Mouse (Mus musculus) intestine, postnatal 0 days (tissue): ENCODE results near the gene Prom1. TPM values are rescaled to one million over a fixed set of nuclear protein-coding genes. Genes with fewer than 3 reads are reported as not detected.

Experiments used
- ATAC-seq: fragments of 200-750 bp; cut with Nextera tagmentation; 2 replicates; pipeline ENCODE4 v1.8.0; 2017; ENCODE audit warnings: mild to moderate bottlenecking, moderate TSS enrichment, moderate library complexity
- H3K27ac ChIP-seq: fragments of 300-500 bp; sonication (generic); 2 replicates; pipeline ENCODE4 v1.5.1; 2014; ENCODE audit warnings: mild to moderate bottlenecking, low read depth, low read length, moderate library complexity
- H3K27me3 ChIP-seq: fragments of 300-500 bp; sonication (generic); replicated peaks from 2 replicates; pipeline ENCODE4 v1.6.1; 2014; ENCODE audit warnings: low read length, mixed read lengths; ENCODE audit not compliant: control insufficient read depth, insufficient read depth
- H3K36me3 ChIP-seq: fragments of 300-500 bp; sonication (generic); 2 replicates; pipeline ENCODE4 v1.6.1; 2014; ENCODE audit warnings: mild to moderate bottlenecking, moderate library complexity; ENCODE audit not compliant: control insufficient read depth, insufficient read depth
- H3K4me1 ChIP-seq: fragments of 300-500 bp; sonication (generic); replicated peaks from 2 replicates; pipeline ENCODE4 v1.6.1; 2014; ENCODE audit warnings: antibody characterized with exemption, low read length, mixed read lengths; ENCODE audit not compliant: control insufficient read depth, insufficient read depth
- H3K4me2 ChIP-seq: fragments of 300-500 bp; sonication (generic); replicated peaks from 2 replicates; pipeline ENCODE4 v1.6.1; 2014; ENCODE audit warnings: low read depth, mild to moderate bottlenecking, moderate library complexity
- H3K4me3 ChIP-seq: fragments of 300-500 bp; sonication (generic); 2 replicates; pipeline ENCODE4 v1.5.1; 2014; ENCODE audit warnings: low read depth, low read length
- H3K9ac ChIP-seq: fragments of 300-500 bp; sonication (generic); 2 replicates; pipeline ENCODE4 v1.6.1; 2014; ENCODE audit warnings: mild to moderate bottlenecking, low read depth, low read length
- H3K9me3 ChIP-seq: fragments of 300-500 bp; sonication (generic); 2 replicates; pipeline ENCODE4 v1.6.1; 2016; ENCODE audit warnings: mixed run types; ENCODE audit not compliant: control insufficient read depth
- CTCF ChIP-seq: sonication (generic); IDR thresholded peaks from 2 replicates; pipeline ENCODE4 v1.5.1; 2016; ENCODE audit warnings: low read depth, mild to moderate bottlenecking, control low read depth, antibody characterized with exemption, moderate library complexity
- WGBS: fragments of 180-500 bp; shearing (Covaris S2); extraction: QIAGEN DNeasy Blood & Tissue Kit; methylation state at CpG from one replicate; pipeline ENCODE4 v1.1.7; 2014; 5-methylcytosine and 5-hydroxymethylcytosine counted together
- polyA plus RNA-seq: library from polyadenylated mRNA; unstranded; fragments of >200 nt; fragmentation: Nextera tagmentation; extraction: Ambion mirVana; gene quantifications from 2 replicates; pipeline ENCODE4 v1.2.1, GENCODE M21; 2015

The Prom1 gene
- polyA plus RNA-seq, 1 experiment from 2014 or later = 14.0 TPM

DNA sequence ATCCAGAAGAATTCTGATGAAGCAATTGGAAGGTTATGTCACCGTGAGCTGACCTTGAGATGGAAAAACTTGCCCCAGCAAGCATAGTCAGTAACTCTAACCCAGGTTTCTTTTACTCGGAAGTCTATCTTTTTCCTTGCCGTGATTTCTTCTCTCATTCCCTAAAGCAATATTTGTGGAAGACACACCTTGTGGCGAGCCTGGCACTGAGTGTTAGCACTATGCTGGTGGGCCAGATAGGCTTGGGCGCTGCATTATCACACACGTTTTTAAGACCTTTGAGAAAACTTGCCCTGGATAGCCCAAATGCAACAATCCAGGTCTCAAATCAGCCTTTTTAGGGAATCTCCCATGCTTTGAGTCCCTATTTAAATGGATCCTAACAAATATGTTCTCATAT, 127.7 kb downstream of the Prom1 start:
- Histone ChIP-seq H3K9me3 (no peaks in the 10 kb centered on the region), H3K27me3 (no peaks in the 10 kb centered on the region), H3K9ac (no peak overlapping the region), H3K4me3 (no peak overlapping the region), H3K27ac (no peak overlapping the region), H3K4me1 (peaks cover 5% of the 10 kb centered on the region), H3K4me2 (no peak overlapping the region), H3K36me3 (no peaks in the 10 kb centered on the region)
- ATAC-seq = no peak
- TF ChIP-seq CTCF = no peak
- 58% methylated on average over 6 of the region's 6 CpGs for WGBS

DNA sequence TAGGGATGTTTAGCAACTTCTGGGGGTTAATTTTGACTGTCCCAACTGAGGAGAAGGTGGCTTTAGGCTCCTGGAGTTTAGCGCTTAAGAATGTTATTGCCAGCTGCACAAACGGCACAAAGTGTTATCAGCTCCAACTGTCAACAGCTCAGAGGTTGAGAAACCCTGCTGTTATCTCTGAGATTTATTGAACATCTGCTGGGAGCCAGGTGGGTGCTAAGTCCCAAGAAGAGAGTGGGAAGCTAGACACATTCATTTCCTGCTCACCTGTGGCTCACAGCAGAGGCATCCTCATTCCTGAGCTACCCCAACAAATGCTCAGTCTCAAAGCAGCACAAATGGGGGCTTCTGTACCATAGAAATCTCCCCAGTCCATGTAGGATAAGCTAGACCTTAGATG, 130.7 kb downstream of the Prom1 start:
- peaks cover 5% of the 10 kb centered on the region for H3K4me1 ChIP-seq

DNA sequence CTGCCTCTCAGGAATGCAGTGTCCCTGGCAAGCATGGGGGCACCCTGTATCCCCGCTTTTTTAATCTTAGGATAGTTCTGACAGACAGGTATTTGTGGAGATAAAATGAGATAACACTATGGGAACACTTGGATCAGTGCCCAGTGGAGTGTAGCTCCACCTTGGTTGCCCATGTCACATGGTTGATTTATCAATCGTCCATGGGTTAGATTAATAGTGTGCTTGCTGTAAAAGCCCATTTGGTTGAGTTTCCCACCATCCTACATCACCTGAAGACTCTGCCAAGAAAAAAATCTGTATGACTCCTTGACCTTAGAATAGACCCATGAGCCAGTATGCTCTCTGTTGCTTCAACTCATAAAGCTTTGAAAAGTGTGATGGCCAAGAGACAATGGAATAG, 131.3 kb downstream of the Prom1 start:
- no peak for TF ChIP-seq CTCF
- Histone ChIP-seq H3K9ac (no peak overlapping the region), H3K36me3 (no peaks in the 10 kb centered on the region), H3K27me3 (no peaks in the 10 kb centered on the region), H3K9me3 (no peaks in the 10 kb centered on the region), H3K4me1 (peaks cover 5% of the 10 kb centered on the region), H3K27ac (no peak overlapping the region), H3K4me2 (0 out of 2 replicates have a peak overlapping the region, but pooled peaks have one; percentile 25), H3K4me3 (no peak overlapping the region)
- no peak for ATAC-seq
- WGBS = 37% methylated on average over 2 of the region's 2 CpGs

More for the DNA sequence above, 130.7 kb downstream of the Prom1 start:
- peak; percentile 77 for ATAC-seq
- H3K27ac ChIP-seq = no peak overlapping the region
- H3K4me2 ChIP-seq = 0 out of 2 replicates have a peak overlapping the region, but pooled peaks have one; percentile 25
- H3K9me3 ChIP-seq = no peaks in the 10 kb centered on the region
- no peak overlapping the region for H3K4me3 ChIP-seq
- no peak for TF ChIP-seq CTCF
- no peaks in the 10 kb centered on the region for H3K36me3 ChIP-seq
- no peak overlapping the region for H3K9ac ChIP-seq
- no peaks in the 10 kb centered on the region for H3K27me3 ChIP-seq
- 14% methylated on average over 2 of the region's 2 CpGs for WGBS

DNA sequence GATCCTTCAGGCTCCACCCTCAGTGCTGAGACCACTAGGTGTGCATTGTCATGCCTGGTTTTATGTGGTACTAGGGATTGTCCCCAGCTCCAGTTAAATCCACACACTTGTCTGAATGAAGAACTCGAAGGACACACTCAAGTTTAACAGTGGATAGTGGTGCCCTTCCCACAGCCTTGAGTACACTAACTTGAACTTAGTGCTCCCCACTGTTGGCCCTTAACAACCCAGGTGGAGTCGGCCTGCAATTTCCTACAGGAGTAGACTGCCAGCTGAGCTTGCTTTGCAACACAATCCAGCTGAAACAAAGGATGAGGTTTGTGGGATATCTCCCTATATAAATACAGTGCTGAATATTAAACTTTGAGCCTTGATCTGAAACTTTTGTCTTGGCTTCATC, 133.2 kb downstream of the Prom1 start:
- ATAC-seq = no peak
- Histone ChIP-seq H3K27me3 (no peaks in the 10 kb centered on the region), H3K9ac (no peak overlapping the region), H3K36me3 (no peaks in the 10 kb centered on the region), H3K9me3 (no peaks in the 10 kb centered on the region), H3K4me3 (no peak overlapping the region), H3K4me2 (no peak overlapping the region), H3K4me1 (peaks cover 5% of the 10 kb centered on the region), H3K27ac (no peak overlapping the region)
- no peak for TF ChIP-seq CTCF
- 34% methylated on average over 2 of the region's 2 CpGs for WGBS

- H3K36me3 ChIP-seq = no peaks in the 10 kb centered on the region
- ATAC-seq = no peak
- H3K27me3 ChIP-seq = no peaks in the 10 kb centered on the region
- no peak overlapping the region for H3K4me3 ChIP-seq
- H3K27ac ChIP-seq = no peak overlapping the region
- no peak for TF ChIP-seq CTCF
- no peak overlapping the region for H3K4me2 ChIP-seq
- 91% methylated on average over 3 of the region's 3 CpGs for WGBS
- H3K4me1 ChIP-seq = no peaks in the 10 kb centered on the region
- H3K9ac ChIP-seq = no peak overlapping the region
- no peaks in the 10 kb centered on the region for H3K9me3 ChIP-seq
Measured at GRCm38 (mm10) chr5:43961056-43961455, 140.8 kb downstream of the Prom1 start.

GRCm38 (mm10) chr5:43959884-43960440, 141.9 kb downstream of the Prom1 start:
- H3K4me2 ChIP-seq = no peak overlapping the region
- WGBS = 80% methylated on average over 3 of the region's 3 CpGs
- TF ChIP-seq CTCF = no peak

More at GRCm38 (mm10) chr5:43959884-43960440, 141.9 kb downstream of the Prom1 start:
- no peak for ATAC-seq
- H3K9me3 ChIP-seq = no peaks in the 10 kb centered on the region
- no peaks in the 10 kb centered on the region for H3K36me3 ChIP-seq
- no peak overlapping the region for H3K27ac ChIP-seq
- H3K4me1 ChIP-seq = no peaks in the 10 kb centered on the region
- no peak overlapping the region for H3K9ac ChIP-seq
- H3K27me3 ChIP-seq = no peaks in the 10 kb centered on the region
- H3K4me3 ChIP-seq = no peak overlapping the region
